Mouse (Mus musculus) lung, embryonic 16.5 days (tissue): ENCODE measurements at regions not wholly inside any gene's neighbourhood (a gene's known extent, or its start where the extent isn't known, plus 50 kb on each side); places are given as distances from the start of the nearest gene placed in this dataset.
"Not testable (repeated sequence)": the region's sequence is repeated elsewhere in the genome, so short reads cannot be mapped to it uniquely, and the experiment has no call there.

Experiments used
- ATAC-seq: fragments of 200-750 bp; cut with Nextera tagmentation; 2 replicates; pipeline ENCODE4 v1.8.0; 2017; ENCODE audit warnings: low read depth, mild to moderate bottlenecking, moderate library complexity
- H3K27ac ChIP-seq: fragments of 300-500 bp; sonication (generic); 2 replicates; pipeline ENCODE4 v1.5.1; 2014; ENCODE audit warnings: mild to moderate bottlenecking, control low read depth, low read length
- H3K27me3 ChIP-seq: fragments of 300-500 bp; sonication (generic); 2 replicates; pipeline ENCODE4 v1.6.1; 2014; ENCODE audit warnings: low read depth, low read length, mixed read lengths; ENCODE audit not compliant: control insufficient read depth, insufficient read depth
- H3K36me3 ChIP-seq: fragments of 300-500 bp; sonication (generic); 2 replicates; pipeline ENCODE4 v1.6.1; 2014; ENCODE audit warnings: low read length; ENCODE audit not compliant: control insufficient read depth, insufficient read depth
- H3K4me1 ChIP-seq: fragments of 300-500 bp; sonication (generic); replicated peaks from 2 replicates; pipeline ENCODE4 v1.6.1; 2014; ENCODE audit warnings: low read length, mixed read lengths; ENCODE audit not compliant: control insufficient read depth, insufficient read depth
- H3K4me2 ChIP-seq: fragments of 300-500 bp; sonication (generic); 2 replicates; pipeline ENCODE4 v1.6.1; 2014; ENCODE audit warnings: low read depth, low read length, control low read depth
- H3K4me3 ChIP-seq: fragments of 300-500 bp; sonication (generic); 2 replicates; pipeline ENCODE4 v1.5.1; 2014; ENCODE audit warnings: mild to moderate bottlenecking, low read length, control low read depth
- H3K9ac ChIP-seq: fragments of 300-500 bp; sonication (generic); 2 replicates; pipeline ENCODE4 v1.6.1; 2014; ENCODE audit warnings: low read length, control low read depth
- H3K9me3 ChIP-seq: fragments of 300-500 bp; sonication (generic); 2 replicates; pipeline ENCODE4 v1.6.1; 2016; ENCODE audit warnings: low read length; ENCODE audit not compliant: control insufficient read depth
- WGBS: fragments of 180-500 bp; shearing (Covaris S2); extraction: QIAGEN DNeasy Blood & Tissue Kit; methylation state at CpG from one replicate; pipeline ENCODE4 v1.1.7; 2014; 5-methylcytosine and 5-hydroxymethylcytosine counted together

DNA sequence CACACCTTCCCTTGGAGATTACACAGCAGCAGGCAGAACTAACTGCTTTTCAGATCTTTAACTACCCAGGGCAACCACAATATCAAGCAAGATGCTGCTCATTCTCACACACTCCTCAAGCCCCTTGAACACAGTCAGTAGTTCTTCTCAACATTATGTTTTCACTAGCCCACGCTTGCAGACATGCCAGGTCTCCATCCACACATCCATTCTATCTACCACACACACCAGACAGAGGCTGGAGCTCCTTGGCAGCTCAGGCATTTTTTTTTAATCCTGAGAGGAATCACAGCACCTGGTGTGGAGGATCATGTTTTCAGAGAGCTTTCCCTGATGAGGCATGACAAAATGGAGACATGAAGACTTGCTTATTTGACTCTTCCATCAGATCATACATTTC lies 124.9 kb downstream of the Fasl start:
- H3K4me3 ChIP-seq, result no peak overlapping the region
- H3K9ac ChIP-seq, result no peak overlapping the region
- no peaks in the 10 kb centered on the region for H3K4me1 ChIP-seq
- no peak for ATAC-seq
- H3K36me3 ChIP-seq, result no peaks in the 10 kb centered on the region
- 71% methylated on average over 1 of the region's 1 CpGs for WGBS
- H3K4me2 ChIP-seq, result no peak overlapping the region
- no peaks in the 10 kb centered on the region for H3K9me3 ChIP-seq
- no peaks in the 10 kb centered on the region for H3K27me3 ChIP-seq
- H3K27ac ChIP-seq, result no peak overlapping the region

DNA sequence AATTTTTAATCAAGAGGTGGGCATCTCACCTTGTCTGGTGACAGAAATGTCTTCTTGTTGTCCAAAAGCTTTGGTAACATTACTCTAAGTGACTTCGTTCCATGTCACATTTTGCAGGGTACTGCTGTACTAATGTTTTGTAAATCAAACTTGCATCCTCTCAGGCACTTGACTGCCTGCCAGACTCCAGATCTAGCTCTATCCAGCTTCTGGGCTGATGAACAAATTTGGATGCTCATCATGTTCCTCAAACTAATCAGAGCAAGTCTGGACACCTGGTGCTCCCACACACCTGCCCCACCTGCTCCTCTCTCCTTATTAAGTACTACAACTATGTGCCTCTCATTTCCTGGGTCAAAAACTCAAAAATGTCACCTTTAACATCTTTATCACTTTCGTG lies 126.1 kb downstream of the Fasl start:
- Histone ChIP-seq H3K4me3 (no peak overlapping the region), H3K4me1 (no peaks in the 10 kb centered on the region), H3K9ac (no peak overlapping the region), H3K9me3 (no peaks in the 10 kb centered on the region), H3K36me3 (no peaks in the 10 kb centered on the region), H3K27ac (no peak overlapping the region), H3K4me2 (no peak overlapping the region), H3K27me3 (no peaks in the 10 kb centered on the region)
- ATAC-seq, result no peak
- WGBS, result 82% methylated on average over 2 of the region's 2 CpGs

DNA sequence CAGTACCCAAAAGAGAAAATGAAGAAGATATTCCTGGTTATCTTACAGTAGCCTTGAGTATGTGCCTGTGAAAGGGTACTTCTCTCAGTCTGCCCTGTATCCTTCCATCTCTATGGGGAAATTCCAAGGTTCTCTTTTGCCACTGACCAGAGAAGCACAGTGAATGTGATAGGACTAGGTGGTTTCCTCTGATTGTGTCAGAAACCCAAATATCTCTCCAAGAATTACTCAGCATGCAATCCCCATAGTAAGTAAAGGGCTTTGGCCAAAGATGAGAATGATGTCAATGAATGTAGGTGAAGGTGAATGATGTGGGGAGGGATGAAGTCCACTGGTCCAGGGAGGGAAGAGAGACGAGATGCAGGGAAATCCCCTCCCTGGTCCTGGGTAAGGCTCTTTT lies 130.8 kb downstream of the Fasl start:
- Histone ChIP-seq H3K4me2 (no peak overlapping the region), H3K4me3 (no peak overlapping the region), H3K36me3 (no peaks in the 10 kb centered on the region), H3K27ac (no peak overlapping the region), H3K27me3 (no peaks in the 10 kb centered on the region), H3K9me3 (no peaks in the 10 kb centered on the region), H3K9ac (no peak overlapping the region), H3K4me1 (no peaks in the 10 kb centered on the region)
- ATAC-seq, result no peak
- WGBS, result 81% methylated on average over 1 of the region's 1 CpGs

DNA sequence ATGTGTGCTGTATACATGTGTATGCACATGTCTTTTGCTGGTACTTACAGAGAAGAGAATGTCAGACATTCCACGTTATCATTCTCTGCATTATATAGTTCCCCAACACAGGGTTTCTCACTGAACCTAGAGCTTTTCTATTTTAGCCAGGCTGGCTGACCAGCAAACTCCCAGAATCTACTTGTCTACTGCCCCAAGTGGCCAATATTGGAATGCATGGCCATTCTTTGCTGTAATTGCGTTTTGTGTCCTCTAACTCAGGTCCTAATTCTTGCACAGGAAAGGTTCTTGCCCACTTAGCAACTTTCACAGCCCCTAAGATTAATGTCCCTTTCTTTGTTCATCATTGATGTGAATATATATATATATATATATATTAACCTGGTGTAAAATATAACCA lies 138.9 kb downstream of the Fasl start:
- H3K4me1 ChIP-seq, result no peaks in the 10 kb centered on the region
- ATAC-seq, result no peak
- no peak overlapping the region for H3K4me3 ChIP-seq
- H3K27ac ChIP-seq, result no peak overlapping the region
- H3K27me3 ChIP-seq, result no peaks in the 10 kb centered on the region
- no peaks in the 10 kb centered on the region for H3K9me3 ChIP-seq
- no peaks in the 10 kb centered on the region for H3K36me3 ChIP-seq
- WGBS, result 65% methylated on average over 2 of the region's 2 CpGs
- H3K4me2 ChIP-seq, result no peak overlapping the region
- H3K9ac ChIP-seq, result no peak overlapping the region

DNA sequence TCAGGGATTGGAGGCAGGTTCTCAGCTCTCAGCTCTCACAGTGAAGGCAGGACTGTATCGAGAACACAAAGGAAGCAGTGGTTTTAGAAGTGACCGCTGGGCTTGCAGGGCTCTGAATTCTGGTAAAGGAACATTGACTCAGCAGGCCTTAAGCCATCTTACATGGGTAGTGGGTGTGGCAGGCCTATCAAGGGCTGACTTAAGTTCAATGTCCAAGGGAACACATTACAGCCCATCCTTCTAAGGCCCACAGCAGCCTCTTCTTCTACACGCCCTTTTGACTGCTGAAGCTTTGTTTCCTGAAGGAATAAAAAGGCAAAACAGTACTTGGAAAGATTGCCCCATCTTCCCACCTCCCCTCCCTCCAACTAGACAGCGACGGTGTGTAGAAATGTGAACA lies 137.6 kb downstream of the Tnfsf18 start:
- no peak overlapping the region for H3K9ac ChIP-seq
- ATAC-seq, result no peak
- H3K27me3 ChIP-seq, result no peaks in the 10 kb centered on the region
- H3K9me3 ChIP-seq, result no peaks in the 10 kb centered on the region
- no peak overlapping the region for H3K4me2 ChIP-seq
- H3K36me3 ChIP-seq, result no peaks in the 10 kb centered on the region
- no peak overlapping the region for H3K4me3 ChIP-seq
- 63% methylated on average over 5 of the region's 5 CpGs for WGBS
- no peak overlapping the region for H3K27ac ChIP-seq
- no peaks in the 10 kb centered on the region for H3K4me1 ChIP-seq

DNA sequence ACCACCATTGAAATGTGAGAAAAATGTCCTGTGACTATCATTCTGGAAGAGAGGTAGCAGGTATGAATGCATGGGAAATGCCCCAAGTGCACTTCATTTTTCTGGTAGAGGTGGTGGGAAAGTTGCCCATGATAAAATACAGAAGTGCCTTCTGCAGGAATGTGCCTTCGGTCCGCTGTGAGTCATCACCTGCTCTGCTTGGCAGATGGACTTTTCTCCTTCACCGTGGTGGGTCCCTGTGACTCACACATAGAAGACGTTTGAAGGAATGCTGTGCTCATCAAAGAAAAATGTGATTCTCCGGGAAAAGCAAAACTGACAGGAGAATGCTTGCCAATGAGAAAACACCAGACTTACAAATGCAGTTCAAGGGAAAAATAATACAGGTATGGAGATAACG lies 126.8 kb downstream of the Tnfsf18 start:
- 68% methylated on average over 6 of the region's 6 CpGs for WGBS

DNA sequence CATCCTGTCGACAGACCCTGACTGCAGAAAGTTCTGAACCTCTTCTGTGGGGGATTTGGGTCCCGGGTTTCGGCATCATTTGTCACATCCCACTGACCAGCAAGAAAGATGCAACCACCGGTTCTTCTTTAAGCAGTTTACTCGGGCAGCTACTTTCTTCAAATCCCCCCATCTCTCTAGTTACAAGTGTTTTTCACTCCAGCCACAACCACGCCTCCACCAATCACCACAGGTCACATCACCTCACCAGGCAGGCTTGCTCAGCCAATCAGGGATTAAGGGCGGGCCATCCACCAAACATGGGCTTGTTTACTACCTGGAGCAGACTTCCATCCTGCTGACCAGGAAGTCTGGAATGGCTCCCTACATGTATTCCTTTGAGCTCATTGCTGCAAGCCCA lies 119.6 kb downstream of the Tnfsf18 start:
- not testable (repeated sequence) for H3K4me2 ChIP-seq, H3K9me3 ChIP-seq, H3K36me3 ChIP-seq, ATAC-seq, H3K4me3 ChIP-seq, H3K9ac ChIP-seq, H3K27me3 ChIP-seq, H3K4me1 ChIP-seq, H3K27ac ChIP-seq
- 87% methylated on average over 7 of the region's 7 CpGs for WGBS

More for the DNA sequence above, 126.8 kb downstream of the Tnfsf18 start:
- H3K36me3 ChIP-seq, result no peaks in the 10 kb centered on the region
- H3K4me1 ChIP-seq, result no peaks in the 10 kb centered on the region
- no peaks in the 10 kb centered on the region for H3K9me3 ChIP-seq
- H3K9ac ChIP-seq, result no peak overlapping the region
- no peak overlapping the region for H3K4me3 ChIP-seq
- ATAC-seq, result no peak
- H3K4me2 ChIP-seq, result no peak overlapping the region
- H3K27me3 ChIP-seq, result no peaks in the 10 kb centered on the region
- no peak overlapping the region for H3K27ac ChIP-seq

DNA sequence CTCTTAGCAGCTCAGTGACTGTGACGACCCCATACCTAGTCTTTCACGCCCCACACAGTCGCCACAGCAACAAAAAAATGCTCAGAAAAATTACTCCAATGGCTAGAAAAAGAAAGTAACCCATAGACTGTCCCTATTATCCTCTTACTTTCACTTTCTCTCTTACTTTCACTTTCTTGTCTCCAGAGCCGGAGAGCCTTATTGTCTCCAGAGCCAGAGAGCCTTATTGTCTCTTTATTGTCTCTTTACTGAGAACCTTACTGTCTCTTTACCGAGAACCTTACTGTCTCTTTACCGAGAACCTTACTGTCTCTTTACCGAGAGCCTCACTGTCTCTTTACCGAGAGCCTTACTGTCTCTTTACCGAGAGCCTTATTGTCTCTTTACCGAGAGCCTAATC lies 119.2 kb downstream of the Tnfsf18 start:
- not testable (repeated sequence) for H3K4me3 ChIP-seq, H3K9ac ChIP-seq, ATAC-seq, H3K27ac ChIP-seq, H3K9me3 ChIP-seq, H3K36me3 ChIP-seq, H3K4me2 ChIP-seq, H3K27me3 ChIP-seq, H3K4me1 ChIP-seq
- 90% methylated on average over 10 of the region's 10 CpGs for WGBS

DNA sequence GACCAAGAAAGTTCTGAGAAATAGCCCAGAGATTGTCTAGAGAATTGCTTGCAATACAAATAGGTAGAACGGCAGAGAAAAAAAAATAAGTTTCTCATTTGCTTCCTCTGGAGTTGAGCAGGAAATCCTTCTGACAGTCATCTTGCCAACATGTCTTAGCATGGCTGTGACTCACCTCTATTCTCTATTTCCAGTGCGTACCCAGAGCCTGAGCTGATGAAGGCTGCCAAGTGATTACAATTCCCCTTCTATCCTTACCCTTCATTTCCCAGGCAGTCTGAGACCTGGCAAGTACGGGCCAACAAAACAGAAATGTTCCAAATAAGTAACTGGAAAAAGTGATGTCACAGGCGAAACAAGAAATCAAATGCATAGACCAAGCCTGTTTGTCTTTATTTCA lies 113.0 kb downstream of the Tnfsf18 start:
- Histone ChIP-seq H3K4me1 (no peaks in the 10 kb centered on the region), H3K36me3 (no peaks in the 10 kb centered on the region)
- no peak for ATAC-seq

DNA sequence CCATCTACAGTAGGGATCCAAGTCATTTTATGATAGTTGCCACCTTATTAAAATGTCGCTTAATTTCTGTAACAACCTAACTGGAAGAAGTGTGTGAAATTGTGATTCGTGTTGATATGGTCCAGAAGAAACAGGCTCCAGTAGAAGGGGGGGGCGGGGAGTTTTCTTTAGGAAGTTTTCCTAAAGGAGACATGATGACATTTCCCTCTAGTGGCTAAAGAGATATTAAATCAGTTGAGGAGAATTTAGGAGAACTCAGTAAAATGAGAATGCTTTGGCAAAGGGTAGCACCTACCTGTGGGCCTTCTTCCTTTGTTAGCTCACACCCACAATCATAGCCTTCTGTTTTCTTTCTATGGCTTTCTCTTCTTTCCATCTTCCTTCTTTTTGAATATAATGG lies 107.7 kb downstream of the Tnfsf18 start:
- Histone ChIP-seq H3K36me3 (no peaks in the 10 kb centered on the region), H3K27ac (no peak overlapping the region), H3K9me3 (no peaks in the 10 kb centered on the region), H3K4me3 (no peak overlapping the region), H3K27me3 (no peaks in the 10 kb centered on the region), H3K4me1 (no peaks in the 10 kb centered on the region), H3K4me2 (no peak overlapping the region), H3K9ac (no peak overlapping the region)
- WGBS, result 73% methylated on average over 3 of the region's 3 CpGs
- no peak for ATAC-seq

More for the DNA sequence above, 113.0 kb downstream of the Tnfsf18 start:
- WGBS, result 77% methylated on average over 4 of the region's 4 CpGs
- Histone ChIP-seq H3K4me3 (no peak overlapping the region), H3K9ac (no peak overlapping the region), H3K9me3 (no peaks in the 10 kb centered on the region), H3K27ac (no peak overlapping the region), H3K27me3 (no peaks in the 10 kb centered on the region), H3K4me2 (no peak overlapping the region)
